Mouse (Mus musculus) frontal cortex, postnatal 10 days (tissue): ENCODE measurements at regions not wholly inside any gene's neighbourhood (a gene's known extent, or its start where the extent isn't known, plus 50 kb on each side); places are given as distances from the start of the nearest gene placed in this dataset.

Experiments used
- DNase-seq, 2 experiments: peaks; one replicate each; pipeline ENCODE4 v3.0.0; 2022; ENCODE audit warnings: low spot score in 2 of 2, mixed read lengths in 1 of 2

DNA sequence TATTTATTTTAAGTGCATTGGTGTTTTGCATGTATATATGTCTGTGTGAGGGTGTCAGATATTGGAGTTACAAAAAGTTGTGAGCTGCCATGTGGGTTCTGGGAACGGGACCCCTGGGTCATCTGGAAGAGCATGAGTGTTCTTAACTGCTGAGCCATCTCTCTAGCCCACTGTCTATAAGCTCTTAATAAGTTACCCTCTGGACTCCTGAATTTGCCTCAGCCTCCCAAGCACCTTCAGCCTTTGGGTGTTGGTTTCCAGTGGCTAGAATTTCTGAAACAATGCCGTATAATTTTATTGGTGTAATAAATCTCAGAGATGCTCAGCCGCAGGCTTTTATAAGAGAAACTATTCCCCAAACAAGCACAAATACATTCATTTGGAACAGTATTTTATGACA, 75.0 kb downstream of the Nat3 start:
- no peak for DNase-seq

DNA sequence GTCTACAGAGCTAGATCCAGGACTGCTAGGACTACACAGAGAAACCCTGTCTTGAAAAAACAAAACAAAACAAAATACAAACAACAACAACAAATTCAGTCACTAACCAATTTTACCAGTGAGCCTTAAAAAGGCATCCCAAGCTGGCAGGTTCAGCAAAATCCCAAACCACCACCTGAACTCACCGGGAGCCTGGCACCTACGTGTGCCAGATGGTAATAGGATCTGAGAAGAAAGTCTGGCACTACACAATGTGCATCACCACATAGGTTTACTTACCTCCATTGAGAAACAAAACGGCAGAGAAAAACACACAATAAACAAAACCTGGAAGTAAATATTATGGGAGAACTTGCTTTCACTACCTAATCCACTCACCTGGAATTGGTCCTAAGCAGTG, 98.6 kb downstream of the Nat3 start:
- no peak for DNase-seq

DNA sequence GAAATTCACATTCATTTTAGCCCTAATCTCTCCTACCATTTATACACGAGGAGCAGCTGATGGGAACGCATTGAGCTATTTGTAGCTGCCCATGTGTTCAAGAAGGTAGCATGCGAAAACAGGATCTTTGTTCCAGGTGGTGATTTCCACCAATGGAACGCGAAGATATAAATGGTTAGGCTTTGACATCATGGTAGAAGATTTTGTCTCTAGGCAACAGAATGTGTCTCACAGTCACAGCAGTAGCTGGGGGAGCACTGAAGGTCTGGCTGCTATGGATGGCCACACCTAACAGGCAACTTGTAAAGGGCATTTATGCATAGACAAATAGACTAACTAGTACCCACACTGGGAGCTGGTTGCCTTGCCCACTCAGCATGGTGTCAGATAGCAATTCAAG, 108.0 kb downstream of the Nat3 start:
- DNase-seq = peak; percentile 27 to 59

DNA sequence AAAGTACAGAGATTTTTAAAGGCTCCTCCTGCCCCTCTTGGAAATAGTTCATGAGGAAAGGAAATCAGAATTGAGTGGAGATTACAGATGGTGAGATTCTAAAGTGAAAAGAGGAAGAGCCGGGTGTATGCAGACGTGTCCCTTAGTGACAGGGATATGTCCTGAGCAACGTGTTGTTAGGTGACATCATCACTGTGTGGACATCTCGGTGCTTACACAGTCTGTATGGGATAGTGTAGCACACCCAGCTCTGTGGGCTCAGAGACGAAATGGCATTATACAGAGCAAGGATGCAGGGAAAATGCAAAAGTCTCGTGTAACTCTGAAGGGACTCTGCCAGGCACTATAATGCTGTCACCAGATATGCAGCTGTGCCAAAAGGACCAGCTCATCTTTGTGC, 108.6 kb downstream of the Nat3 start:
- peak; percentile 7 to 15 for DNase-seq
